Mouse (Mus musculus) embryonic facial prominence, embryonic 12.5 days (tissue): ENCODE measurements at regions not wholly inside any gene's neighbourhood (a gene's known extent, or its start where the extent isn't known, plus 50 kb on each side); places are given as distances from the start of the nearest gene placed in this dataset.

Experiments
- ATAC-seq: fragments of 200-750 bp; cut with Nextera tagmentation; 2 replicates; pipeline ENCODE4 v1.8.0; 2017; ENCODE audit not compliant: insufficient number of reproducible peaks, insufficient read depth, low FRiP score, low TSS enrichment
- H3K27ac ChIP-seq: fragments of 300-500 bp; sonication (generic); 2 replicates; pipeline ENCODE4 v1.5.1; 2016; ENCODE audit warnings: mild to moderate bottlenecking
- H3K27me3 ChIP-seq: fragments of 300-500 bp; sonication (generic); 2 replicates; pipeline ENCODE4 v1.6.1; 2016; ENCODE audit warnings: mild to moderate bottlenecking, moderate library complexity
- H3K36me3 ChIP-seq: fragments of 300-500 bp; sonication (generic); 2 replicates; pipeline ENCODE4 v1.6.1; 2016; ENCODE audit warnings: mild to moderate bottlenecking
- H3K4me1 ChIP-seq: fragments of 300-500 bp; sonication (generic); 2 replicates; pipeline ENCODE4 v1.6.1; 2016
- H3K4me2 ChIP-seq: fragments of 300-500 bp; sonication (generic); replicated peaks from 2 replicates; pipeline ENCODE4 v1.6.1; 2016; ENCODE audit warnings: mild to moderate bottlenecking, moderate library complexity
- H3K4me3 ChIP-seq: fragments of 300-500 bp; sonication (generic); 2 replicates; pipeline ENCODE4 v1.5.1; 2016; ENCODE audit warnings: mild to moderate bottlenecking
- H3K9ac ChIP-seq: fragments of 300-500 bp; sonication (generic); 2 replicates; pipeline ENCODE4 v1.6.1; 2016; ENCODE audit warnings: mild to moderate bottlenecking, moderate library complexity
- H3K9me3 ChIP-seq: fragments of 300-500 bp; sonication (generic); 2 replicates; pipeline ENCODE4 v1.6.1; 2016; ENCODE audit warnings: mild to moderate bottlenecking, moderate library complexity
- WGBS: fragments of 180-500 bp; shearing (Covaris S2); methylation state at CpG from one replicate; pipeline ENCODE4 v1.1.7; 2016; 5-methylcytosine and 5-hydroxymethylcytosine counted together

- no peak overlapping the region for H3K27ac ChIP-seq
- ATAC-seq = no peak
- H3K9ac ChIP-seq = no peak overlapping the region
- 47% methylated on average over 2 of the region's 2 CpGs for WGBS
- no peaks in the 10 kb centered on the region for H3K9me3 ChIP-seq
- H3K4me1 ChIP-seq = no peaks in the 10 kb centered on the region
- H3K4me2 ChIP-seq = no peak overlapping the region
- no peaks in the 10 kb centered on the region for H3K36me3 ChIP-seq
- H3K4me3 ChIP-seq = no peak overlapping the region
- H3K27me3 ChIP-seq = no peaks in the 10 kb centered on the region
Measured at GRCm38 (mm10) chr16:84456596-84456995, 58.3 kb upstream of the A730009L09Rik start.

- H3K27ac ChIP-seq = no peak overlapping the region
- 4% methylated on average over 1 of the region's 1 CpGs for WGBS
- H3K36me3 ChIP-seq = no peaks in the 10 kb centered on the region
- no peaks in the 10 kb centered on the region for H3K4me1 ChIP-seq
- no peak overlapping the region for H3K4me3 ChIP-seq
- H3K9ac ChIP-seq = no peak overlapping the region
- no peak overlapping the region for H3K4me2 ChIP-seq
- ATAC-seq = no peak
- H3K27me3 ChIP-seq = no peaks in the 10 kb centered on the region
- H3K9me3 ChIP-seq = no peaks in the 10 kb centered on the region
Measured at GRCm38 (mm10) chr16:84462150-84462549, 52.8 kb upstream of the A730009L09Rik start.
